Mouse (Mus musculus): ENCODE measurements around the gene Gdf7.

Gene Gdf7

DNA sequence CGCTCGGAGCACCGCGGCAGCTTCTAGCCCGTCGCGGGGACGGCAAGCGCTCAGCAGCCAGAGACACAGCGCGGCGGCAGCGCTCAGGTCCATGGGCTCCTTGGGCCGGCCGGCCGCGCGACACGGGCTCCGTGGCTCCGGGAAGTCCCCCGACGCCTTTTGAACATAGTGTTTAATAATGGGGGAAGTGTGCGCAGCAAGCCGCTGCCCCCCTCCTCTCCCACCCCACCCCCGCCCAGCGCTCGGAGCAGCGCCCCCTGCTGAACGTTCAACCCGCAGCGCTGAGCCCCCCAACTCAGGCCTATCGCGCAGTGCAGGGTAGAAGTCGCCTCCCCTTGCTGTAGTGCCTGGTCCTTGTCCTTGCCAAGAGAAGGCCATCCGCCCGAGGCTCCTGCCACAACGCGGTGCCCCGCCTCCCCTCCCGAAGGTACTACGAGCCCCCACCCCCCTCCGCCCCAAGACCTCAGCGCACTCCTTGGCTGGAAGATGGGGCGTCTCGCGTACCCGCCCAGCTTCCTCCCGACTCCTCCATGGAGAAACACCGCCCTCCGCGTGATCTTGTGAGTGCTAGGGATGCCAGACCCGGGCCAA is at the start of gene Gdf7:
TSS of gene Gdf7 (minus strand) at position 114 of the 591 bp plus-strand sequence.
- DNase-seq: no peak

DNA sequence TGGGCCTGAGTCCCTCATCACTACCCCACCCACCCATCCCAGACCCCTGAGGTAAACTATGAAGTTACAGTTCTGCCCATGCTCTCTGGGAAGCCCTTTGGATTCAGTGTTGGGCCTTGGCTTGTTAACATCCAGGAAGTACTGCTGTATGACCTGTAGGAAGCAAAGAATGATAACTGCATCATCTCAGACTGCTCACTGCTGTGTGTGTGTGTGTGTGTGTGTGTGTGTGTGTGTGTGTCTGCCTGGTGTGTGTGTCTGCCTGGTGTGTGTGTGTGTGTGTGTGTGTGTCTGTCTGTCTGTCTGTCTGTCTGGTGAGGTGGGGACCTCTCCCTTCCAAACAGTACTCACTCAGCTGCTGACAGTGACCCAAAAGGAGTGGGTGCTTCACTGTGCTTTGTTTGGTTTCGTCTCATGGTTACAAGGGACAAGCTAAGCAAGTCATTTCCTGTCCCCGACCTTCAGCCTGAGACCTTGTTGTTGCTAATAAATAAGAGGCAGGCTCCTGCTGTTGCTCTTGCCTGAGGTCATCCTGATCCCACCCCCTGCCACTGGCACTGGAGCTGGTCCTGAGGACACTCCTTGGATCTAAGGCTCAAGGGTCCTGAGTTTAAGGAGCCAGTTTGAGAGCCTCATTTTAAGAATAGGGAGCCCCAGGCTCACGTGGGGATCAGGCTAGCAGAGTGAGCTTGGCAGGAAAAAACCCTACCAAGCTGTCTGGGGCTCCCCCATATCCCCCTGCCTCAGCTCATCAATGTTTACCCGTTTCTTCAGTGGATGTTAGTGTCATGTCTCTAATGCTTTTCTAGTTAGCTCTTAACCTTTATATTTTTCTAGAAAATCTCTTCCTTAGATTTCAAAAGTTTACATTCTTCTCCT is 49.5 kb upstream of the Gdf7 start:
- peak; percentile 89 for DNase-seq

DNA sequence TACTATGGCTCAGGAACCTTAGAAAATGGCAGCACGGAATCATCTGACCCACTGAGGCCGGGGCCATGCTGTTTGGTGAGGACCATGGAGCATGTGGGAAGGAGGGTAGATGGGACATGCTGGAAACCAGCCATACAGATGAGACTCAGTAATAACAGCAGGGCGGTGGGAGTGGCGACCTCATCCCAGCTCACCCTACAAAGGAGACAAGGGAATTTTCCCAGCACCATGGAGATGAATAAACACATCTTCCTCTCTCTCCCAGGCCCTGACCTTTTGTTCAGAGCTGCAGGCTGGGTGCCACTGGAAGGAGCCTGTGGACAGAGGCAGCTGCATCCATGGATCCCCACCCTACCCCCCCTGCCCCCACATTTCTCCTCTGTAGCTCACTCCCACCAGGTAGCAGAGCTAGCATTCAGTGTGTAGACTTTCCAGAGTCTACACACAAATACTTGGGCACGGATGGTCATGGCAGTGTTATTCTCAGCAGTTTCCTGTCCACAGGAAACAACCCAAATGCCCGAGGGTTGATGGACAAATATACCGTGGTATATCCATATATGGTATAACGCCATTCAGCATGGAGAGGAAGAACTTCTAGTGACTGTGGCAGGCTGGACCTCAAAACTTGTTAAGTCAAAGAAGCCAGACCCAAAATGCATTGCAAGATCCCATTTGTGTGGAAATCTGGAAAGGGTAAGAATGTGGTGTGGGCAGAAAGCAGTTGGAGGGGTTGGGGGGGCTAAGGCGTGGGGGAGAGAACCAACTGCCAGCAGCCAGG is 47.2 kb upstream of the Gdf7 start:
- peak; percentile 85 for DNase-seq

DNA sequence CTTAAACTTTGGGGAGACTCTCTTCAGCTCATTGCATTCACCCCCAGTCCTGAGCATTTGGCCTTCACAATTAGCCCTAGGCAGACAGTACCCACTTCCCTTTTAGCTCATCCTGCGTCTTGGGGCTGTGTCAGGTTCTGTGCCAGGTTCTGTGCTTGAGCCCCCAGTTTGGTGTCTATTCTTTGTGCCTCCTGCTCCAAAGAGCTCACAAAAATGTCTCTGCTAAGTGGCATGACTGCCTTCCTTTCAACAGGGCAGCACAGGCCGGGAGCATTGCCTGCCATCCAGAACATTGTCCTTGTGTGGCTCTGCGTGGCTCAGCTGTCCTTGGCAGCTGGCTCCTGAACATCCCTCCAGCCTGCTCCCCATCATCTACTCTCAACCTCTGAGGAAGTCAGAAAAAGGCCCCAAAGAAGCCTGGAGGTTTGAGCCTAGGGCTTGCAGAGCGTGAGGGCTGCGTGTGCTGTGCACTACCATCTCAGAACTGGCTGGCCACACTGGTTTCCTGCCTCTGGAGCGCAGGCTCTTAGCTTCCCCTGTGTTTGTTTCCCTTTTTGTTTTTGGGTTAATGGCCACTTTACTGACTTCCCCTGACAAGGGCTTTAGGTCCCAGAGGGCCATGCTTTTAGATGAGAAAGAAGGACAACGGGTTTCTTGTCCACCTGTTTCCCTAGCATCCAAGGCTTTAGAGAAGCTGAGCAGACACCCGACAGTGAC is 46.1 kb upstream of the Gdf7 start:
- DNase-seq: no peak

DNA sequence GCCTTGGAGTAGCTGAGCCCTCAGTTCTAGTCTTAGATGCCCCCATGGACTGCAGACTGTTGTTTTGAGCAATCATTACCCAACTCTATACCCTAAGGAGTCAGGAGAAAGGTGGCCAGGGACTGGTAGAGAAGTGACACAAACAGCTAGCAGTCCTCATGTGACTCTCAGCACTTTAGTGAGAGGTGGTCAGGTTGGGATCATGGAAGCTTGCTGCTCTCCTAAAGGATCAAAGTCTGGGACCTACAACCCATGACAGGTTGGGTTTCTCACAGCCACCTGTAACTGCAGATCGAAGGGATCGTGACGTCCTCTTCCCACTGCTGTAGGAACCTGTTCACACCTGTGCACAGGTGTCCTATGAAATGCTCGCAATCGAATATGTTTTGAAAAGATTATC is 43.8 kb upstream of the Gdf7 start:
- DNase-seq: no peak

DNA sequence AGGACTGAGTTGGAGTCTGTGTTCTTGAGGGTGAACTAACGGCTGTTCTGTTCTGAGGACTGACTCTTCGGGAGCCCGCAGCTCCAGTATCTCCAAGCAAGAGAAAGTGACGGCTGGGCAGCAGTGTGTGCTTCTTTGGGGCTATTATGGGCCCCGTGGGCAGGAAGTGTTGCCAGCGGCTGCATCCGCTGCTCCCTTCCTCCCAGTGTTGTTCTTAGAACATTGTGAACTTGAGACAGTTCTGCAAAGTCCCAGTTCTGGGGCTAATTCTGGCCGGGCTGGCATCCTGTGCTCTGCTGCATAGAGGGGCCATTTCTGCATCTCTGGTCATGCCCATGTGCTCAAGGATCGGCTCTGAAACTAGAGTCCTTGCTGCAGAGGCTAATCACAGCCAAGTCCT is 43.1 kb upstream of the Gdf7 start:
- DNase-seq: peak; percentile 85

DNA sequence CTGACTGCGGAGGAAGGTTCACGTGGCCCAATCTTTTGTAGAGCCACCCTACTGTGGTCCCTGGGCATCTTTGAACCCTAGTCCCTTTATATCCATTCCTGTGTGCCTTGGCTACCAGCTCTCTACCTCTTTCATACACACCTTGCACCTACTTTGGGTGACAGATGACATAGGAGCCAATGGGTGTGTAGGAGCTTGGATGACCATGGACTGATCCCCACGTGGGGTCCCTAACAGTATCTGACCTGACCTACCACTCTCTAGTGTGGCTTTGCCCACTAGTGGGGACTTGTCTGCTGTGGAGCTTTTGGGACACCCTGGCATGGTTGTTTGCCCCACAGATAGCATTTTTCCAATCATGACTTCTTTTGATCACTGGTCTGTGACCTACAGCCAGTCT is 41.6 kb upstream of the Gdf7 start:
- DNase-seq: no peak

DNA sequence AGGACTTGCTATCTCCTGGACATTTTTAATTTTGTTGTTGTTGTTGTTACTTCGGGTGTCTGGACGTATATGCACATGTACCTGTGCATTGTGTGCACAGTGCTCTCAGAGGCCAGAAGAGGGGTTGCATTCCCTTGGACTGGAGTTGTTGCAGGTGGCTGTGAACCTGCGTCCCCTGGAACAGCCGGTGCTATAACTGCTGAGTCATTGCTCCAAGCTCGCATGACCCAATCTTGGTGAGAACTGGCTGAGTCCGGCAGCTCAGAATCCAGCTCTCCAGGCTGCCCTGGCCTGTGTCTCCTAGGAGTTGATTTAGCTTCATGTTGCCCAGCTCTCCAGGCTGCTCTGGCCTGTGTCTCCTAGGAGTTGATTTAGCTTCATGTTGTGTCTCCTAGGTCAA is 39.3 kb upstream of the Gdf7 start:
- no peak for DNase-seq

DNA sequence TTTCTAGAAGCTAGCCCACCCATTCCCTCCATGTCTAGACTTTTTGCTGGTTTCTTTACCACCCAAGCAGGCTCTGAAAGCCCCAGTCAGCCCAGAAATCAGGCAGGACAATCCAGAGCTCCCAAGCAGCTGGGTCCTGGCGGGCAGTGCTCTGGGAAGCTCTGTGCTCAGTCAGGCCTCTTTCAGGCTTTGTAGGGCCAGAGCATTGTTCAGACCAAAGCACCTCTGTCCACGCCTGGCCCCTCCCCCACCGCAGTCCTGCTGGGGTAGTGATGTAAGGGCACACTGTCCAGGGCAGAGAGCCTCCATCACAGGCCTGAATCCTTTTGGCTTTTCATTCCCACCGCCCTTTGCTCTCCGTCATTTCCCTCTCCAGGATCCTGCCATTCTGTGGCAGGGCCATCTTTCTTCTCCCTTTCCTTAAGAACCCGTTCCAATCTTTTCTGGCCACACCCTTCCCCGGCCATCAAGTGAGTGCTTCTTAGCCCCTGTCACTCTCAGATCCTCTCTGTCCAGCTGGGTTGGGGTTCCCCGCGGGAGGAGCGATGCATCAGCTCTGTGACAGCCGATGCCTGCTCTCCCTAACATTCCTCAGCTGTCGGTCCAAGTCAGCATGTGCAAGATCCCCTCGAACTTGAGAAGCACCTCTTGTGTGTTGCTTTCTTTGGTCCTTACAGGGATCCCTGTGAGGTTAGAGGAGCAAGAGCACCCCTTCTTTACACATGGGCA is 38.0 kb upstream of the Gdf7 start:
- DNase-seq: peak; percentile 78

DNA sequence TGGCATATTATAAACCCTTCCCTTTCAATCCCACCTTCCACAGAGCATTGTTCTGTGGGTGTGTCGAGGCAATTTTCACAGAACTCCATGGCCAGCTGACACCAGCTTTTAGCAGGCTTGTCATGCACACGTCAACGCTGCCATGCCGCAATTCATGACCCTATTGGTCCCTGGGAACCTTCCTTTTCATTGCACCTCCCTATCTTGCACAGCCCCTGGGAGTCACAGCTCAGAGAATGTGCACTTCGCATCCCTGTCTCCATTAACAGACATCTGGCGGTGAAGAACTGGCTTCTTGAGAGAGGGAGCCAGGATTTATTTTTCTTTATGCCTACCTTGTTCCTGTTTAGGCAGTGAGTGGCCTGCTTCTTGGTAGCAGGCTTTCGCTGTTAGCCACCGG is 37.2 kb upstream of the Gdf7 start:
- no peak for DNase-seq

DNA sequence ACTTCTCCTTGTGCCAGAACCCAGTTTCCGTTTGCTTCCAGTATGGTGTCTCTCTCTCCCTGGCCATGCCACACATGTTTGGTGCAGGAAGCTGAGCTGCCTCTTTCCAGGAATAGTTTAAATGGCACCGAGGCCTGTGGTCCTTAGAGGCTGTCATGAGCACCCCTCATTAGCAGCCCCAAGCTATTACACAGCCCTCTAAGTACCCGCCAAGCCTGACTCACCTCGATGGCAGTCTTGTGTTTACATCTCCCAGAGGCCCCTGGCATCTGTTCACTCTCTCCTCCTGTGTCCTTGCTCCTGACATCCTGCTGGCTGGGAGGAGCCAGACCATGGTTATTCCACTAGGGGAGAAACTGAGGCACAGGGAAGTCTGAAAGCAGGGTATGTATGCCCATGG is 36.7 kb upstream of the Gdf7 start:
- DNase-seq: no peak

DNA sequence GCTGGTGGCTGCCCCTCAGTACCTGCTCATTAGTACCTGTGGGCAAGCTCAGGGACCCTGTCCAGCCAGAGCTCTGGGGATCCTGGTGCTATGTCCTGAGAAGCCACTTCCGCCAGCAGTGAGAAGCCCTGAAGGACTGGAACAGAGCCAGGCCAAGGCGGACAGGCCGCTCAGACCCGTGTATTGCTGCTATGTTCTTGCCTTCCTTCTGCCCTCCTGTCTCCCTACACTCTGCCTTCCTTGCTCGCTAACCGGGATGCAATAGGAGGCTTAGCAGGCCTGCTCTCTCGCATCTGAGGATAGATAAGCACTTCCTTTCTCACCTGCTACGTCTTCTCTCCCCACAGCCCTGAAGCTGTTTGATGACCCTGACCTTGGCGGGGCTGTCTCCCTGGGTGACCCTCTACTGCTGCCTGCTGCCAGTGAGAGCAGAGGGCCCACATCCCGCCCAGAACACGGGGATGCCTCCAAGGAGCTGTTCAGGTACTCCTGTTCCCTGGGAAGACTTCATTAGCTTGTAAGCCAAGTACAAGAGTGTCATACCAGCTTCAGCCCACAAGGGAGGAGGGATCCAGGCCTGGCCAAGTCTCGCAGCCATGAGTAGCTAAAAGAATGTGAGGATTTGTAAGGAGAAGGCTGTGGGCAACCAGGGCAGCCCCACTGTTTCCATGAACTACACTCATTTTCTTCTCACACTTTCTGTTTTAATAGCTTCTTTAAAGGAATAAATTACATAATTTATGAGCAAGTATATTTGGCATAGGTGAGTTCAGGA is 35.7 kb upstream of the Gdf7 start:
- DNase-seq: peak; percentile 56

DNA sequence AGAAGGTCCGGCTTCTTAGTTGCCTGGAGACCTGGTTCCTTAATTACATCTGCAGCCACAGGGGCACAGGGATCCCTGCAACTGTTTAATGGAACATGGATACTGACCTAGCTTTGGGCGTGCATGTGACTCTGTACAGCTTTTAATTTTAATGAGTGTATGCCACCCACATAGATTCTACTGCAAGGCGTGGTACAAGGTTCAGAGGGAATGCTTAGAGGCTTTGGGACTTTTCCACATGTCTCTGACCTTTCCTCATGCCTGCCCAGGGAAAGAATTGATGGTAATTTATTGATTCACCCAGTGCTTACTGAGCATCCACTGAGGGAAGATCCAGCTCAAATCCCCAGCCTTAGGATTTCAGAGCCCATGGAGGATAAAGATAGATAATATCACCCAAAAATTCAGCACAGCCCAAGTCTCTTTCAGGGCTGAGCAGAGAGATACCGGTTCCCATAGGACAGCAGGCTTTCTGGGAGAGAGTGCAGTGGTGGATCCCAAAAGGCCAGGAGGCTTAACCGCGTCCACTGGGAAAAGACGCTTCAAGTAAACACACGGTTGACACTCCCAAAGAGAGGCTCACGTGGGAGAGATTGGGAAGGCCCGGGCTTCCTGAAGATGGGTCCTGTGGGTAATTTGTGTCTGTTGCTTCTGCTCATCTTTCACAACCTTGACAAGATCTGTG is 35.0 kb upstream of the Gdf7 start:
- DNase-seq: no peak

DNA sequence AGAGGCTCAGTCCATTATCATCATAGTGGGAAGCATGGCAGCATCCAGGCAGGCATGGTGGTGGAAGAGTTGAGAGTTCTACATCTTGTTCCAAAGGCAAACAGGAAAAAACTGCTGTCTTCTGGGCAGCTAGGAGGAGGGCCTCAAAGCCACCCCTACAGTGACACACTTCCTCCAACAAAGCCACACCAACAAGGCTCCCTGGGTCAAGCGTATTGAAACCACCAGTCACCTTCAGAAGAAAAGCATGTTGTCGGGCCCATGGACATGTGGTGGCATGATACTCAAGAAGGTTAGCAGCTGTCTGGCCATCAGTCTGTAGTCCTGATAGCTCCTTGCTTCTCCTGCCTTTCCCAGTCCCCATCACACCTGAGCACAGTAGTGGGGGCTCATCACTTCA is 33.7 kb upstream of the Gdf7 start:
- no peak for DNase-seq

DNA sequence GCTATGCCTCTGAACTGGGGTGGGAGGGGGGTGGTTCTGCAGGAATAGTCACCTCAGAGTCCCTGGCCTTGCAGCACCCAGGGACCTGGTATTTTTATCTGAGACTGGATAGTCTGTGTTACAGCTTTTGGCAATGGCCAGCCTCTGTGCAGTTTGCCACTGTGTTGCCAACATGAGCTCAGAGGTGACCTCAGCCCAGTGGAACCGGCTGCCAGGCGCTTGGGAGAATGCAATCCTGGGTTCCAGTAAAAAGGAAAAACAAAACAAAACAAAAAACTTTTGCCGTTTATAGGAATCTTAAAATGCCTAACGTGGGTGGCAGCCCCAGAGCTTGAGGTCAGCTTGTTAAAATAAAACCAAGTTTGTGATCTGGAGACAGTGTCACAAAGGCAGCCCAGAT is 32.5 kb upstream of the Gdf7 start:
- DNase-seq: no peak

DNA sequence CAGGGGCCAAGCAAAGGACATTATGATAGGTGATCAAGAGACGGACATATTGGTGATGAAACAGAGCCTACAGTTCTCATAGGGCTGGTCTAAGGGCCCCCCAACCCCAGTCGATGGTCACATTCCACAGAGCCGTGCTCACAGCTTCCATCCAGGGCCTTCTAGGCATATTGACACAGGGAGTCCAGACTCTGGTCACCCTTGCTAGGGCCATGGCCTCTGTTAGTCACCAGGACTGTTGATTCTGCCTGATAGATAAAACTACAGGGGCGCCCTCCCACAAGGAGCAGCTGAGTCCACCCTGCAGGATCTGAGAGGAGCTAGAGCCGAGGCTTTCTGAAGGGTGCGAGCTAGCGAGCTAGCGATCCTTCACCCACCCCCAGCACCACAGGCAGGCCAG is 31.9 kb upstream of the Gdf7 start:
- DNase-seq: no peak

DNA sequence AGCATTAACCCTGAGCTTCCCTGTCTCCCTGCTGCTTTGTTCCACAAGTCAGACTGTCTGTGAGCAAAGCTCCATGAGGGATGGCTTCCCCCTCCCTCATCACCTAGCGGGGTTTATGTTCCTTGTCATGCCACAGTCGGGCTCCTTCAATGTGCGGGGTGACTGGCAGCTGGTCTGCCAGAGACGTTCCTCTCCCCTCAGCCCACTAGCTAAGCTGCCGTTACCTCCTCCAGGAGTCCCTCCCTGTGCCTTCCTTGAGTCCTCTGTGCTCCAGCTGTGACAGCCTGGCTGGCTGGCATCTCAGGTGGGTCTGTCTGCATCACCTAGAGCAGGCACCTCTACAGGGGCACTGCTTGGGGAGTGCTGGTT is 30.4 kb upstream of the Gdf7 start:
- no peak for DNase-seq

DNA sequence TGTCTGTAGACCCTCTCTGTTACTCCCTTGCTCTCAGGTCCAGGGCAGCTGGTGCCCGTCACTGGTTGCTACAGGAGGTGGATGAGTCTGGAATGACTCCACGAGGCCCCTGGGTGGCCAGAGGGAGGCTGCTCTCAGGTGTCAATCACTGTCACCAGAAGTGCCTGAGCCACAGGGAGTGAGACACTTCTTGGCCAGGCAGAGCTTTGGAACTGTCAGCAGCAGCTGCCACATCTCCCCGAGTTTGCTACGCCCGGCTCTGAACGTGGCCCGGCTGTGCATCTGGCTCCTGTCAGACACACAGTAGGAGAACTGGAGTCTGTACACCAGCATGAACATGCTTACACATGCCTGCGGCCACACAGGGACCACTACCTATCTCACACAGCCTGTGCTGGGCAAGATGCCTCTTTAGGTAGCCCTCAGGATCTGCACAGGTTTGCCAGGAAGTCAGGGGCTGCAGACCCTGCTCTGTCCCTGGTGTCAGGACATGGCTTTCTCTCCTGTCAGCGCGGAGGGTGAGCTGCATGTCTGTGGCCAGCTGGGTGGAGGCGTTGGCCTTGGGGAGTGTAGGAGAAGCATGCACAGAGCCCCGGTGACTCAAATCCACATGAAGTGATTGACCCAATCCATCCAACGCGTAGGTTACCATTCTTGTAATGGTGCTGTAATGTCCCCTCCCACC is 29.9 kb upstream of the Gdf7 start:
- DNase-seq: peak; percentile 65

DNA sequence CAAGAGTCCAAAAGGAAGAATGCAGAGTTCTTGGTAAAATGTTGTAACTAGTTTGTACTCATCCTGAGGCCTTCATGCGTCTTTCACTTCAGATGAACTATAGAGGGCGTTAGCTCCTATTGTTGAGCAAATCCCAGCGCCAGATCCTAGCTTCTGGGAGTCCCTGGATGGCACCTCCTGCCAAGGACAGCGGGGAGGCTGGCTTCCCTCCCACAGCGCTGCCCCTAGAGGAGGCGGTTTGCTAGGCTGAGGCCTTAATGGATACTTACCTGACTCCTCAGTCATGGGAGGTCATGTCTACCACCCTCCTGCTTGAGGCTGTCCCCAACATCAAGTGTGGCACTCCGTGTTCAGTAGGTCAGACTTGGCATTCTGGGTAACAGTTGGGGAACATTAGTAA is 27.5 kb upstream of the Gdf7 start:
- DNase-seq: no peak

DNA sequence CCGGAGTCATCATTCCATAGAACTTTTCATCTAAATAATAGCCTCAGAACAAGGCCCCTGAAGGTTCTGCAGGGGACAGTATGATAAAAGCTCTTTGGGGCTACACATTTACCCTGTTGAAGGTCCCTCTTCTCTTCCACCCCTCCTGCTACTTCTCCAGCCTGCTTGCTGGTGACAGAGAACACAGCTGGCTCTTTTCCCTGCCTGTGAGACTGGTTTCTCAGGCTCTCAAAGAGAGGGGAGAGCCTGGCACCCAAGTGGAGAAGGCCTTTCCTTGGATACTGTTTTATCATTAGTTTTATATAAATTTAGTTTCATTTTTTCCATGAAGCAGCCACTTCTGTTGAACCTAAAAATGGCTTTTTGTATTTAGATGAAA is 25.9 kb upstream of the Gdf7 start:
- DNase-seq: peak; percentile 59

Measured in lung, postnatal 10 days (tissue).